Mouse (Mus musculus) limb, embryonic 11.5 days (tissue): ENCODE results near the gene Cask. TPM values are rescaled to one million over a fixed set of nuclear protein-coding genes. Genes with fewer than 3 reads are reported as not detected.

Source experiments
- ATAC-seq: fragments of 200-750 bp; cut with Nextera tagmentation; 2 replicates; pipeline ENCODE4 v1.8.0; 2017; ENCODE audit warnings: low read depth; ENCODE audit not compliant: insufficient number of reproducible peaks, low FRiP score, low TSS enrichment
- DNase-seq: peaks from one replicate; pipeline ENCODE4 v3.0.0-alpha.2; 2015; ENCODE audit warnings: low spot score
- H3K27ac ChIP-seq: fragments of 300-500 bp; sonication (generic); replicated peaks from 2 replicates; pipeline ENCODE4 v1.5.1; 2014; ENCODE audit warnings: low read depth, mild to moderate bottlenecking, low read length
- H3K27me3 ChIP-seq: fragments of 300-500 bp; sonication (generic); 2 replicates; pipeline ENCODE4 v1.6.1; 2014; ENCODE audit warnings: mild to moderate bottlenecking, low read length, mixed read lengths; ENCODE audit not compliant: control insufficient read depth, insufficient read depth
- H3K36me3 ChIP-seq: fragments of 300-500 bp; sonication (generic); 2 replicates; pipeline ENCODE4 v1.6.1; 2014; ENCODE audit warnings: mild to moderate bottlenecking, low read length, moderate library complexity, mixed read lengths; ENCODE audit not compliant: control insufficient read depth, insufficient read depth
- H3K4me1 ChIP-seq: fragments of 300-500 bp; sonication (generic); 2 replicates; pipeline ENCODE4 v1.6.1; 2014; ENCODE audit warnings: low read length, mixed read lengths; ENCODE audit not compliant: control insufficient read depth, insufficient read depth
- H3K4me2 ChIP-seq: fragments of 300-500 bp; sonication (generic); 2 replicates; pipeline ENCODE4 v1.6.1; 2014; ENCODE audit warnings: low read depth, mild to moderate bottlenecking, moderate library complexity; ENCODE audit not compliant: severe bottlenecking
- H3K4me3 ChIP-seq: fragments of 300-500 bp; sonication (generic); 2 replicates; pipeline ENCODE4 v1.5.1; 2014; ENCODE audit warnings: low read depth, low read length
- H3K9ac ChIP-seq: fragments of 300-500 bp; sonication (generic); 2 replicates; pipeline ENCODE4 v1.6.1; 2014; ENCODE audit warnings: mild to moderate bottlenecking, low read length
- H3K9me3 ChIP-seq: fragments of 300-500 bp; sonication (generic); 2 replicates; pipeline ENCODE4 v1.6.1; 2016; ENCODE audit warnings: low read length; ENCODE audit not compliant: control insufficient read depth
- WGBS: fragments of 180-500 bp; shearing (Covaris S2); extraction: QIAGEN DNeasy Blood & Tissue Kit; methylation state at CpG from one replicate; pipeline ENCODE4 v1.1.7; 2014; 5-methylcytosine and 5-hydroxymethylcytosine counted together
- microRNA-seq: library from miRNA; unstranded; fragments of <30 nt; microRNA quantifications from one replicate; pipeline ENCODE4, GENCODE M21; 2016
- polyA plus RNA-seq: library from polyadenylated mRNA; unstranded; fragments of >200 nt; fragmentation: Nextera tagmentation; extraction: Ambion mirVana; gene quantifications from 2 replicates; pipeline ENCODE4 v1.2.1, GENCODE M21; 2014

Cask gene
- polyA plus RNA-seq, 1 experiment from 2014 or later: 12.8 TPM

DNA sequence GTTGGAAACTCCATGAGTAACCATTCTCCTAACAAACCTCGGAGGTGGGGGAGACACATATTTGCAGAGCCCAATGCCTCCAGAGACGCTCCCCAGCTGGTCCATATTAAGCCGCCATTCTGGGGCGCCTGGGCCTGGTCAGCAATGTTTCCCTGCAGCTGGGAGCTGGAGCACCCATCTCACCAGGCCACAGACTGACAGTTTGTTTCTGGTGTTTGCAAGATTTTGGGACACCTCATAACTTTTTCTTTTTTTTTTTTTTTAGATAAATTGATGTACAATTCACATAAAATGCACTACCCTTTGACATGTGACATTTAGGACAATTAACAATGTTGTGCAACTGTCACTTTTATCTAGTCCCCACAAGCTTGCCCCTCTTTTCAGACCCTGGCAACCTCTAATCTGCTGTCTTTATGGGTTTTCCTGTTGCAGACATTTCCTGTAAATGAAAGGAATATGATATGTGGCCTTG lies 378.4 kb downstream of the Cask start:
- no peak for DNase-seq
- Histone ChIP-seq H3K4me2 (no peak overlapping the region), H3K27me3 (0 out of 2 replicates have a peak, but pooled peaks cover 2% of the 10 kb centered on the region), H3K4me3 (no peak overlapping the region), H3K9me3 (no peaks in the 10 kb centered on the region), H3K27ac (no peak overlapping the region), H3K4me1 (no peaks in the 10 kb centered on the region), H3K36me3 (no peaks in the 10 kb centered on the region), H3K9ac (no peak overlapping the region)
- no peak for ATAC-seq
- 76% methylated on average over 4 of the region's 4 CpGs for WGBS

DNA sequence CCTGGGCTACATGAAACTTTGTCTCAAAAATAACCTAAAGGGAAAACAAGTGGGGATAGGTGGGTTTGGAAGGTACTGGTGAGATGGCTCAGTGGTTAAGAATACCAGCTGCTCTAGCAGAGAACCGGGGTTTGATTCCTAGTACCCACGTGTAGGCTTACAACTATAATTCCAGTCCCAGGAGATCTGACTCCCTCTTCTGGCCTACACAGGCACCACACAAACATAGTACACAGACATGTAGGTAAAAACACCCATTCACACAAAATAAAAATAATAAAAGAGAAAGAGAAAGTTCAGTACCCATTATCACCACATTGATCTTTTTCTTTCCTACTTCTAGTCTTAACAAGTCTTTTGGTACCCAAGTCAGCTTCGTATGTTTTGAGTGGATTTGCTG lies 379.2 kb downstream of the Cask start:
- Histone ChIP-seq H3K27me3 (0 out of 2 replicates have a peak, but pooled peaks cover 2% of the 10 kb centered on the region), H3K4me2 (no peak overlapping the region), H3K9ac (no peak overlapping the region), H3K36me3 (no peaks in the 10 kb centered on the region), H3K4me3 (no peak overlapping the region), H3K4me1 (no peaks in the 10 kb centered on the region), H3K27ac (no peak overlapping the region), H3K9me3 (no peaks in the 10 kb centered on the region)
- 79% methylated on average over 3 of the region's 3 CpGs for WGBS
- DNase-seq (no peak), ATAC-seq (no peak)

DNA sequence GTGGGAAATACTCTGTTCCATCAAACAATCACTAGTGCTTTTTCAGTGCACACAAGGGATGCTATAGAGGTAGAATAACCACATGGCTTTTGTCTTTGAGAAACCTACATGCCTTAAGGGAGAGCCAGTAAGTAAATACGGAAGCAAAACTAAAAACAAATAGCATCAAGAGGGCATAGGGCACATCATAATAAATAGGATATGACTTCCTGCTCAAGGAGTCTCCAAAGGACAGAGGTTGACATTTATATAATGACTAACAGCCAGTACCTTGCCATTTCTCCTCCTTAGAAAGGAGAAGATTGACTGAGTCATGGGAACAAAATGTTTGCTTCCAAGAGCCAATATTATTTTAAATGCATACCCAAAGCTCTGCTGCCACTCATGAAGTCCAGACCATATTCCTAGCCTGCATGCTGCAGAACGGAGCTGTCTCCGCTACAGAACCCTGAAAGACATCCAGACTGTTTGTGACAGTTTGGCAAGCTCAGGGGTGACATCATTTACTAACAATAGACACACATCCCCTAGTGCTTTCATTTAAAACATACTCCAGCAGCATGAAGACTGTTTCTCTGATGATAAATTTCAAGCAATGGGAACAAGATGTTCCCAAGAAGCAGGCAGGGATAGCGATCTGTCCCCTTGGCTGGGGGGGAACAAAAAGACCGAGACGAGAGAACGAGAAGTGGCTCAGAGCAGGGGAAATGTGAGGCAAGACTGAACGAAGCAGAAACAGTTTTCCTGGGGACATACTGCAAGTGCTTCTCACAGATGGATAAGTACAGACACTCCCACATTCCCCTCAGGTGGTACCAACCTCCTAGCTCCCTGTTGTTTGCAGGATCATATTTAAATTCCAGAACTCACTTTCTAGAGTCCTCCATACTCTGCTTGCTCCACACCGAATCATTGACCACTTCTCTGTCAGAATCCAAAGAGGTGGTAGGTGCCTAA lies 381.7 kb downstream of the Cask start:
- no peaks in the 10 kb centered on the region for H3K36me3 ChIP-seq
- no peak overlapping the region for H3K9ac ChIP-seq
- H3K4me1 ChIP-seq: no peaks in the 10 kb centered on the region
- ATAC-seq (no peak), DNase-seq (no peak)
- H3K27me3 ChIP-seq: 0 out of 2 replicates have a peak, but pooled peaks cover 2% of the 10 kb centered on the region
- H3K4me3 ChIP-seq: no peak overlapping the region
- H3K4me2 ChIP-seq: no peak overlapping the region
- no peaks in the 10 kb centered on the region for H3K9me3 ChIP-seq
- no peak overlapping the region for H3K27ac ChIP-seq
- 83% methylated on average over 9 of the region's 9 CpGs for WGBS

DNA sequence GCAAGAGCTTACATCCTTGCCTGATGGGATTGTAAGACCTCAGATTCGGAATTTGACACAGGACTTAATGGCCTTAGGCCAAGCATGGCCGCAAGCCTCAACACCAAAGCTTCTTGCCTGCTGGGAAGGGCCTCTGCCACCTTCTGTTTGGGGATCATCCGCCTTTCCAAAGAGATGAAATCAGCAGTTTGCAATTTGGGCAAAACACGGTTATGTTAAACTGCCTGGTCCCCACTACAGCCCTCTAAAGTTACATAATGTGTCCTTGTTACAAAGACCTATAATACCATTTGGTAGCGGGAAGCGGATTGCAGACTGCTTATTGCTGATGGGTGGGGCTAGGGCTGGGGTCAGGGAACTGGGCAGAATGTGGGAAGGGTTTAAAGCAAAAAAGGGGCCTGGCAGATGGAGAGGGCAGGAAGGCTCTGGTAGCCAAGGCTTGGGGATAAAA lies 384.0 kb downstream of the Cask start:
- Histone ChIP-seq H3K9ac (no peak overlapping the region), H3K27ac (no peak overlapping the region), H3K4me2 (no peak overlapping the region), H3K27me3 (0 out of 2 replicates have a peak, but pooled peaks cover 2% of the 10 kb centered on the region), H3K36me3 (no peaks in the 10 kb centered on the region), H3K9me3 (no peaks in the 10 kb centered on the region), H3K4me3 (no peak overlapping the region), H3K4me1 (no peaks in the 10 kb centered on the region)
- DNase-seq (no peak), ATAC-seq (no peak)
- 79% methylated on average over 6 of the region's 6 CpGs for WGBS

Small RNA genes lying within 50 kb of the gene (microRNA-seq; reads per million reads assigned to microRNA genes)
- not detected for gene Gm25246

Other genes with a start within 250 kb of the Cask start
- gene Gpr34, start 219.3 kb downstream of the Cask start, polyA plus RNA-seq: 0.88 and 1.0 TPM in 2 replicates
- 0.41 and 0.60 TPM in 2 replicates for gene Gpr82, start 190.0 kb downstream of the Cask start, polyA plus RNA-seq